Mouse (Mus musculus): ENCODE results near the gene 5430403G16Rik. TPM values are rescaled to one million over a fixed set of nuclear protein-coding genes. Genes with fewer than 3 reads are reported as not detected.
"Not testable (repeated sequence)": the region's sequence is repeated elsewhere in the genome, so short reads cannot be mapped to it uniquely, and the experiment has no call there.

5430403G16Rik gene
- 0.63 and 0.72 TPM in 2 replicates for polyA plus RNA-seq (2015; fragmentation: Nextera tagmentation; extraction: Ambion mirVana)

DNA sequence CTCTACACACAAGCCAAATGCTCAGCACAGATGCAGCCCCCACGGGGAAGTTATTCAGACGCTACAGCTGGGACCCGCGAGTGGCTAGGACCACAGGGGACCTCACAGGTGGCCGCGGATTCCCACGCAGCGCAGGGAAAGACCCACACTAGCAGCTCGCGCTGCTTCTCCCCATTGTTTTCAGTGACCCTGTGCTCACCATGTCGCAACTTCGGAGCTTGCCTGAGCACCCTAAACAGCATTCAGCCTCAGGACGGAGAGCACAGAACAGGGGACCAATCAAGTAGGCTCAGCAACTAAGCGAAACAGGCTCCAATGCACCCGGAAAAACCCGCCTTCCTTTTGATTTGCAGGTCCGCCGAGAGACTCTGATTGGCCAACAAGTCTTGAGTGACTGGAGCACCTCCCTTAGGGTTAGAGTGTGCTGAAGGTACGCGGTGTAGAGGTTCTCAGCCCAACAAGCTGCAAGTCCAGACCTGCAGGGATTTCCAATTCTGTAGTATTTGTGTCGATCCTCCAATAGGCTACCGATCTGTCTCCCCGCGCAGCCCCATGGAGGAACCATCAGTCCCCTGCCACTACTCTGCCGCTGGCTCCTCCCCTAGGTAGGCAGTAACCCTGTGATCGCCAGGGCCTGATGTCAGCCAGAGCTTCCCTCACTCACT, at the start of gene 5430403G16Rik:
Gene 5430403G16Rik (minus strand): TSS at position 505 of the 665 bp plus-strand sequence.
- not testable (repeated sequence) for H3K4me1 ChIP-seq (replicated peaks); H3K9me3 ChIP-seq (replicated peaks); H3K27me3 ChIP-seq; H3K36me3 ChIP-seq
- Histone ChIP-seq H3K27ac (peak within 1 kb of the TSS; percentile 54), H3K4me2 (peak within 1 kb of the TSS; percentile 68), H3K9ac (peak within 1 kb of the TSS; percentile 74), H3K4me3 (replicated peaks) (peak within 1 kb of the TSS; percentile 68)
- DNase-seq, result peak; percentile 77
- under 1% methylated on average over 26 of the region's 26 CpGs for WGBS (ENCODE audit: insufficient replicate concordance)
- ATAC-seq (ENCODE audit: low read depth), result peak; percentile 97

DNA sequence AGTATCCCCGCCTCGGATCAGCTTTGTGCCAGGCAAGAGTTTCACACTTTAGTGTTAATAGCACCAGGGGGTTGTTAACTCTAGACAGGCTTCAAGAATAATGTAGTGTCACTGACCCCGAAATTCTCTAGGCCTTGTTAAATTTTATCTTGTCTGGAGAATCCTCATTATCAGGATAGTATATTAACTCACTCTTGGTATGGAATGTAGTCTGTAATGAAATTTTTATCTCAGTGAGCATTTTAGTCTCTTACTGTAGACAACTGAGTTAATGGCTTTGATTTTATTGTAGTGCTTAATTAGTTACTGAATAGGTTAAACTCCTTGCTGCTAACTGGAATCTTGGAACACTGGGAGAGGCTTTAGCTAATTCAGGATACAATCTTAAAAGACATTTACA, 26.5 kb upstream of the 5430403G16Rik start:
- not testable (repeated sequence) for H3K9ac ChIP-seq; H3K36me3 ChIP-seq; H3K4me3 ChIP-seq (replicated peaks); H3K4me1 ChIP-seq (replicated peaks); H3K4me2 ChIP-seq; H3K27me3 ChIP-seq; DNase-seq; H3K9me3 ChIP-seq (replicated peaks); H3K27ac ChIP-seq; ATAC-seq (ENCODE audit: low read depth)
- 53% methylated on average over 3 of the region's 3 CpGs for WGBS (ENCODE audit: insufficient replicate concordance)

DNA sequence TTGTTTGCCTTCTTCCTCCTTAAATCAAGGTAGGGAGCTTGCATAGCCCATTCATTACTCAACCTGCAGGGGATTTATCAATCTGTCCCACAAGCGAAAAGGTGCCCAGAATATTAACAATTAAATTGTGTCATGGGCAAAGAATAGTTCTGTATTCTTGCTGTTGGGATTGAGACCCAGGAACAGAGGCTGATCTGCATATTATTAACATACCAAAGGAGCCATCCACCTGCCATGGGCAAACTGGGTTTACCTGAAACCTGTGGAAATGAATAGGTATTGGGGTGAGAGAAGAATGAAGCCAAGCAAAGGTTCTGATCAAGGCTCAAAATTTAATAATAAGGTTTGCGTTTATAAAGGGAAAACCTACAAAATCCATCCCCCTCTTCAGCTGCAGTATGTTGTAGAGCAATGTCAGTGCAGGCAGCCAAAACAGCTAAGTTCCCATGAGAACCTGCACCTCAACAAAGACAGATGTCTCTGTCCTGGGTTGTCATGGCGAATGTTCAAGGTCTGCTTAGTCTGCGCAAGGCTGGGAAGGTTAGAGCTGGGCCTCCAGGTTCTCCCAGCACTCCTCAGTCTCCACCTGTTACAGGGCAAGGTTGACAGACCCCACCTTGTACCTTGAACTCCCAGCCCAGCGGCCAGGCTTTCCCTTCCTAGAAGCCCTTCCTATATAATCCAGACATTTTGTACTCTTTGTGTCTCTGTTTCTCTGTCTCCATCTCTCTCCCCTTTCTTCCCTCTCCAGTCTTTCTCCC, 544 bp upstream of the 5430403G16Rik start:
- H3K4me1 ChIP-seq (replicated peaks); H3K9me3 ChIP-seq (replicated peaks); ATAC-seq (ENCODE audit: low read depth); H3K36me3 ChIP-seq; DNase-seq; H3K27me3 ChIP-seq; H3K27ac ChIP-seq: not testable (repeated sequence)
- Histone ChIP-seq H3K4me2 (peak overlapping the region; percentile 68), H3K4me3 (replicated peaks) (peak overlapping the region; percentile 68), H3K9ac (peak overlapping the region; percentile 74; the same call in 1 of the 2 replicates)
- WGBS (ENCODE audit: insufficient replicate concordance), result 61% methylated on average over 5 of the region's 5 CpGs

DNA sequence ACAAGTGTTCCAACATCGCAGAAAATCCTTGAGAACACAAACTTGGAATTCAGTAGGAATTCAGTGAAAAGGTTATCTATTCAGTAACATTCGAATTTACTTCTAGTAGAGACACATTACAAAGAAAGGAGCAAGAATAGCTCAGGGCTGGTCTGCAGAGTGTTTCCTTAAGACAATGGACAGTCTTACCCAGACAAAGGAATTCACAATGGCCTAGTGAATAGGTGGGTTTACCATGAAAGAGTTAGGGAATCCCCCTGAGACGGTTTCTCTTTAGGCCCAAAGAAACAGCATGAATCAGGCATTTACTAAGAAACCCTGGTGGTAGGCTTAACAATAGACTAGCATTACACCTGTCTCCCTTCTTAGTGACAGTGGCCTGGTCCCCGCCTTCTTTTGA, 7.9 kb downstream of the 5430403G16Rik start:
- ATAC-seq (ENCODE audit: low read depth), result no peak
- H3K4me3 ChIP-seq (replicated peaks), result no peak overlapping the region
- no peaks in the 10 kb centered on the region for H3K4me1 ChIP-seq (replicated peaks)
- H3K9ac ChIP-seq, result no peak overlapping the region
- H3K27me3 ChIP-seq, result no peaks in the 10 kb centered on the region
- no peak overlapping the region for H3K27ac ChIP-seq
- 56% methylated on average over 4 of the region's 4 CpGs for WGBS (ENCODE audit: insufficient replicate concordance)
- no peaks in the 10 kb centered on the region for H3K36me3 ChIP-seq
- H3K4me2 ChIP-seq, result no peak overlapping the region
- no peak for DNase-seq
- H3K9me3 ChIP-seq (replicated peaks), result 0 out of 2 replicates have a peak, but pooled peaks cover 4% of the 10 kb centered on the region

Other genes with a start within 250 kb of the 5430403G16Rik start
- gene Crlf2, start 132.0 kb downstream of the 5430403G16Rik start, polyA plus RNA-seq (2015; fragmentation: Nextera tagmentation; extraction: Ambion mirVana), result 4.8 and 5.3 TPM in 2 replicates
- gene 4930522L14Rik, start 60.8 kb upstream of the 5430403G16Rik start, polyA plus RNA-seq (2015; fragmentation: Nextera tagmentation; extraction: Ambion mirVana), result 4.5 and 5.1 TPM in 2 replicates
- 0.16 and 0.47 TPM in 2 replicates for gene Gm15446, start 232.4 kb upstream of the 5430403G16Rik start, polyA plus RNA-seq (2015; fragmentation: Nextera tagmentation; extraction: Ambion mirVana)